8 mouse cellular contexts compared by ENCODE assay signal in the genomic region with DNA sequence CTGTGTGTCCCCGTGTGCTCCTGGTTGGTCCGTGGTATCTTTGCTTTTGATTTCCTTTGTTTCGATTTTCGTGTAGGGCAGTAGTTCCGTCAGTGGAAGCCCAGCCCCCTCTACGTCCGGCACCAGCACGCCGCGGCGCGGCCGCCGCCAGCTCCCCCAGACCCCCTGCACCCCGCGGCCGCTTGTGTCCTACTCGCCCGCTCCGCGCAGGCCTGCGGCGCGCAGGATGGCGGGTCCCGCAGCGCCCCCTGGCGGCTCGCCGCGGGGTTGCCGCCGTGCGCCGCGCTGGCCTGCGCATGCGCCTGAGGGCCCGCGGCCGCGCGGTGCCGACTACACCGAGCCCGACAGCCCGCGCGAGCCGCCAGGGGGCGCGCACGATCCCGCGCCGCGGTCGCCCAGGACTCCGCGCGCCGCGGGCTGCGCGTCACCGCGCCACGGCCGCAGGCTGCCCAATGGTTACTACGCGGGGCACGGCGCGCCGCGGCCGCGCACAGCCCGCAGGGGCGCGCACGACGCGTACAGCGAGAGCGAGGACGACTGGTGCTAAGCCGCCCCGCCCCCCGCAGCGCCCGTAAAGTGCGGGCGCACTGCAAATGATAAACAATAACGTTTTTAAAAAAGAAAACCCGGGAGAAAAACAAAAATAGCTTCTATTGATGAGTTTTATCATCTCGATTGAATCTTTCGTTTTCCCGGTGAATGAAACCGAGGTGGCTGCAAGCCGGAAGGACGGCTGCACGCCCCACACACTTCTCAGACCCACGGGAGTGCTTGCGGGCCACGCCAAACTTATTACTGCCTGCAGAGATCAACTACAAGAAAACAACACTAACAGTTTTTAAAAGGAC. TPM values are rescaled to one million over a fixed set of nuclear protein-coding genes. Genes with fewer than 3 reads are reported as not detected.
DNase-seq lines count a peak whose midpoint lies in the region; ATAC-seq and TF ChIP-seq lines count a peak whose summit lies in the region.

No protein-coding gene starts in this region.

- H3ac ChIP-seq in myocyte (ENCODE audit: control insufficient read depth, insufficient read length): peak overlapping the region; percentile 41

- H3K4me2 ChIP-seq in heart, embryonic 13.5 days: peak overlapping the region; percentile 89
- H3K4me2 ChIP-seq in liver, embryonic 11.5 days: peak overlapping the region; percentile 90
- peak overlapping the region; percentile 88 for H3K4me2 ChIP-seq in myocyte (ENCODE audit: low read depth)

- ATAC-seq in erythroid progenitor cell, adult 5-6 weeks (replicated peaks; ENCODE audit: low FRiP score, poor library complexity, severe bottlenecking): peak; percentile 92
- ATAC-seq in heart, embryonic 13.5 days (ENCODE audit: extremely low read depth, insufficient number of reproducible peaks, low FRiP score, low TSS enrichment): peak; percentile 90
- peak; percentile 96 for ATAC-seq in liver, embryonic 11.5 days (replicated peaks; ENCODE audit: low FRiP score)

- H3K36me3 ChIP-seq in heart, embryonic 13.5 days: no peaks in the 10 kb centered on the region
- no peaks in the 10 kb centered on the region for H3K36me3 ChIP-seq in liver, embryonic 11.5 days (ENCODE audit: control insufficient read depth, insufficient read depth, low read length)
- H3K36me3 ChIP-seq in myocyte (ENCODE audit: control insufficient read depth, insufficient read depth): no peaks in the 10 kb centered on the region

- no peaks in the 10 kb centered on the region; the same call in 1 of the 2 replicates for H3K27me3 ChIP-seq in heart, embryonic 13.5 days (replicated peaks)
- H3K27me3 ChIP-seq in liver, embryonic 11.5 days (replicated peaks; ENCODE audit: control insufficient read depth, insufficient read depth, low read length): no peaks in the 10 kb centered on the region
- no peaks in the 10 kb centered on the region for H3K27me3 ChIP-seq in myocyte (ENCODE audit: control insufficient read depth, insufficient read depth, insufficient read length)

- H3K4me1 ChIP-seq in heart, embryonic 13.5 days: peaks cover 34% of the 10 kb centered on the region
- H3K4me1 ChIP-seq in liver, embryonic 11.5 days (replicated peaks; ENCODE audit: control insufficient read depth, insufficient read depth, low read length): no peaks in the 10 kb centered on the region; the same call in none of the 2 replicates

- H3K27ac ChIP-seq in heart, embryonic 13.5 days (replicated peaks): peak overlapping the region; percentile 84
- peak overlapping the region; percentile 81 for H3K27ac ChIP-seq in liver, embryonic 11.5 days (ENCODE audit: low read depth, low read length)

- H3K4me3 ChIP-seq in heart, embryonic 13.5 days: peak overlapping the region; percentile 63
- peak overlapping the region; percentile 69 for H3K4me3 ChIP-seq in liver, embryonic 11.5 days (ENCODE audit: low read depth, low read length)
- H3K4me3 ChIP-seq in myocyte: peak overlapping the region; percentile 32

- H3K79me2 ChIP-seq in myocyte (ENCODE audit: control insufficient read depth, insufficient read depth): no peaks in the 10 kb centered on the region

- peak overlapping the region; percentile 88 for H3K9ac ChIP-seq in heart, embryonic 13.5 days
- H3K9ac ChIP-seq in liver, embryonic 11.5 days (ENCODE audit: low read depth, low read length): peak overlapping the region; percentile 82

- peak; percentile 95 for DNase-seq in CD4-positive helper T cell, adult 2 months (ENCODE audit: low read depth, low spot score)
- DNase-seq in brain, embryonic 18.5 days (ENCODE audit: low read depth, low spot score): peak; percentile 87
- peak; percentile 97 for DNase-seq in kidney, postnatal 10 days
- DNase-seq in liver, embryonic 11.5 days (ENCODE audit: low spot score): peak; percentile 88
- peak; percentile 93 to 98 for DNase-seq in spleen, postnatal 4 days (ENCODE audit: low spot score in 2 of 2)

- under 1% methylated on average over 91 of the region's 106 CpGs for WGBS in heart, embryonic 13.5 days
- WGBS in liver, embryonic 11.5 days: under 1% methylated on average over 105 of the region's 106 CpGs

- TF ChIP-seq POLR2A in myocyte (IDR thresholded peaks at IDR 0.05; ENCODE audit: insufficient read length, low read depth): peak; percentile 74

- no peaks in the 10 kb centered on the region for H3K9me3 ChIP-seq in heart, embryonic 13.5 days
- H3K9me3 ChIP-seq in liver, embryonic 11.5 days (ENCODE audit: control insufficient read depth, low read length): no peaks in the 10 kb centered on the region

TF ChIP-seq in myocyte, 11 proteins besides CTCF, POLR2A, EP300 and RAD21:
- TF ChIP-seq E2F4 (IDR thresholded peaks at IDR 0.05; ENCODE audit: insufficient read depth) (peak; percentile 11), POLR2AphosphoS2 (IDR thresholded peaks at IDR 0.05; ENCODE audit: insufficient read length, low read depth) (peak; percentile 55), SRF (IDR thresholded peaks at IDR 0.05; ENCODE audit: control insufficient read depth, insufficient read length, low read depth) (no peak), MYOG (IDR thresholded peaks at IDR 0.05; ENCODE audit: control insufficient read depth in 1 of 3, insufficient read depth in 1 of 3, insufficient read length in 2 of 3, low read depth in 2 of 3) (peak in 1 of 3 experiments; percentile 35), REST (IDR thresholded peaks at IDR 0.05; ENCODE audit: insufficient read depth, insufficient read length) (no peak), MYOD1 (IDR thresholded peaks at IDR 0.05; ENCODE audit: control insufficient read depth in 1 of 3, insufficient read length in 2 of 3, low read depth in 2 of 3) (peak in 1 of 3 experiments; percentile 21), TCF12 (IDR thresholded peaks at IDR 0.05; ENCODE audit: insufficient read depth, poor library complexity, severe bottlenecking) (no peak), TCF3 (IDR thresholded peaks at IDR 0.05; ENCODE audit: insufficient read length, low read depth) (peak; percentile 1)

RNA-seq across cellular contexts. Expression of a gene that starts 23.3 kb away (rescaled TPM):
- 10.9 and 16.2 TPM in 2 replicates for total RNA-seq in erythroid progenitor cell, adult 5-6 weeks (2015; ENCODE audit: low replicate concordance)
- total RNA-seq in erythroid progenitor cell, adult 5-6 weeks (2017; ENCODE audit: low replicate concordance): 7.6 and 8.1 TPM in 2 replicates
- 43.0 and 44.8 TPM in 2 replicates for polyA plus RNA-seq in heart, embryonic 13.5 days (2015; fragmentation: Nextera tagmentation; extraction: Ambion mirVana)
- 46.5 and 50.1 TPM in 2 replicates for polyA plus RNA-seq in liver, embryonic 11.5 days (2014; fragmentation: Nextera tagmentation; extraction: Ambion mirVana)
- polyA plus RNA-seq in myocyte (2012; fragmentation: generic; extraction: Trizol): 75.7 TPM

RNA-seq across cellular contexts. Expression of a gene that starts 46.7 kb away (rescaled TPM):
- total RNA-seq in erythroid progenitor cell, adult 5-6 weeks (2015; ENCODE audit: low replicate concordance): 7.9 and 13.4 TPM in 2 replicates
- total RNA-seq in erythroid progenitor cell, adult 5-6 weeks (2017; ENCODE audit: low replicate concordance): 18.4 and 23.1 TPM in 2 replicates
- 47.6 and 51.6 TPM in 2 replicates for polyA plus RNA-seq in heart, embryonic 13.5 days (2015; fragmentation: Nextera tagmentation; extraction: Ambion mirVana)
- polyA plus RNA-seq in liver, embryonic 11.5 days (2014; fragmentation: Nextera tagmentation; extraction: Ambion mirVana): 94.1 and 95.6 TPM in 2 replicates
- 94.4 TPM for polyA plus RNA-seq in myocyte (2012; fragmentation: generic; extraction: Trizol)

RNA-seq across cellular contexts. Expression of a gene that starts 48.3 kb away (rescaled TPM):
- 24.3 and 25.6 TPM in 2 replicates for total RNA-seq in erythroid progenitor cell, adult 5-6 weeks (2015; ENCODE audit: low replicate concordance)
- total RNA-seq in erythroid progenitor cell, adult 5-6 weeks (2017; ENCODE audit: low replicate concordance): 11.8 and 16.9 TPM in 2 replicates
- polyA plus RNA-seq in heart, embryonic 13.5 days (2015; fragmentation: Nextera tagmentation; extraction: Ambion mirVana): 15.1 and 15.7 TPM in 2 replicates
- 23.0 and 25.2 TPM in 2 replicates for polyA plus RNA-seq in liver, embryonic 11.5 days (2014; fragmentation: Nextera tagmentation; extraction: Ambion mirVana)
- 56.1 TPM for polyA plus RNA-seq in myocyte (2012; fragmentation: generic; extraction: Trizol)

Comparison
In these comparisons a context has a peak if more than half of its experiments do, and no peak if none do; other contexts are left out.
1. Peak in every context shown above with its lines: DNase-seq, ATAC-seq, H3K4me3 ChIP-seq and H3K27ac ChIP-seq.